Mouse (Mus musculus): ENCODE measurements at regions not wholly inside any gene's neighbourhood (a gene's known extent, or its start where the extent isn't known, plus 50 kb on each side); places are given as distances from the start of the nearest gene placed in this dataset.

GRCm38 (mm10) chr3:65478215-65478614, 50.0 kb upstream of the Tiparp start:
- H3K9me3 ChIP-seq (ENCODE audit: control insufficient read depth, low read length) = no peaks in the 10 kb centered on the region
- peaks cover 12% of the 10 kb centered on the region; the same call in 1 of the 2 replicates for H3K4me1 ChIP-seq (replicated peaks; ENCODE audit: control insufficient read depth, insufficient read depth, low read length)
- no peak overlapping the region for H3K9ac ChIP-seq (ENCODE audit: low read length)
- H3K4me3 ChIP-seq (ENCODE audit: low read depth, low read length) = no peak overlapping the region
- no peak for DNase-seq (ENCODE audit: low spot score)
- H3K36me3 ChIP-seq (ENCODE audit: control insufficient read depth, insufficient read depth, low read length) = no peaks in the 10 kb centered on the region
- no peak overlapping the region for H3K4me2 ChIP-seq (ENCODE audit: low read length)
- WGBS = 84% methylated on average over 6 of the region's 6 CpGs
- no peak overlapping the region for H3K27ac ChIP-seq (ENCODE audit: low read depth)
- H3K27me3 ChIP-seq (replicated peaks; ENCODE audit: control insufficient read depth, insufficient read depth, low read length) = no peaks in the 10 kb centered on the region
- ATAC-seq (replicated peaks; ENCODE audit: low FRiP score, low TSS enrichment, low read depth) = no peak

- peaks cover 2% of the 10 kb centered on the region; the same call in 1 of the 2 replicates for H3K4me1 ChIP-seq (replicated peaks; ENCODE audit: control insufficient read depth, insufficient read depth, low read length)
Measured at GRCm38 (mm10) chr3:65477111-65477510, 51.1 kb upstream of the Tiparp start.

GRCm38 (mm10) chr3:65476091-65476953, 51.9 kb upstream of the Tiparp start:
- H3K27ac ChIP-seq (ENCODE audit: low read depth) = no peak overlapping the region
- WGBS = 84% methylated on average over 19 of the region's 19 CpGs
- no peak for DNase-seq (ENCODE audit: low spot score)

More at GRCm38 (mm10) chr3:65477111-65477510, 51.1 kb upstream of the Tiparp start:
- ATAC-seq (replicated peaks; ENCODE audit: low FRiP score, low TSS enrichment, low read depth) (no peak), DNase-seq (ENCODE audit: low spot score) (no peak)
- H3K9me3 ChIP-seq (ENCODE audit: control insufficient read depth, low read length) = no peaks in the 10 kb centered on the region
- H3K9ac ChIP-seq (ENCODE audit: low read length) = no peak overlapping the region
- no peak overlapping the region for H3K27ac ChIP-seq (ENCODE audit: low read depth)
- H3K36me3 ChIP-seq (ENCODE audit: control insufficient read depth, insufficient read depth, low read length) = no peaks in the 10 kb centered on the region
- H3K27me3 ChIP-seq (replicated peaks; ENCODE audit: control insufficient read depth, insufficient read depth, low read length) = no peaks in the 10 kb centered on the region
- 68% methylated on average over 4 of the region's 4 CpGs for WGBS
- no peak overlapping the region for H3K4me3 ChIP-seq (ENCODE audit: low read depth, low read length)
- H3K4me2 ChIP-seq (ENCODE audit: low read length) = no peak overlapping the region

DNA sequence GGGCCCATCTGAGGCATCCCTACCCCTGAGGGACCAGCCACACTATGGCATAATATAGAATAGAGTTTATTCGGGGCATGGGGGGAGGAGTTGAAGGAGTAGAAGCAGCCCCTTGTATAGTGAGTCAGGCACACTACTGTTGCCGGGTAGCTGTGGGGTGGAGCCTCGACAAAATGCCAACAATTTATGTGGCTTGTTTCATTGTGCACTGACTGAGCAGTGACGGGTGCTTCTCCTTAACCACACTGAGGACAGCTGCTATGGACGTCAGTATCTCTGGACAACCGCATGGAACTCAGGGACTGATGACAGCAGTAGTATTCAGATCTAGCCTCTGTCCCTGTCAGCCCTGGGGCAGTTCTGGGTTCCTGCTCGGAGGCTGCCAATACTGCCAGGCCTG, 53.6 kb upstream of the Tiparp start:
- H3K9me3 ChIP-seq (ENCODE audit: control insufficient read depth, low read length) = no peaks in the 10 kb centered on the region
- 76% methylated on average over 7 of the region's 7 CpGs for WGBS
- H3K9ac ChIP-seq (ENCODE audit: low read length) = no peak overlapping the region
- H3K27me3 ChIP-seq (replicated peaks; ENCODE audit: control insufficient read depth, insufficient read depth, low read length) = no peaks in the 10 kb centered on the region
- H3K4me1 ChIP-seq (replicated peaks; ENCODE audit: control insufficient read depth, insufficient read depth, low read length) = no peaks in the 10 kb centered on the region
- no peak overlapping the region for H3K4me3 ChIP-seq (ENCODE audit: low read depth, low read length)
- no peak overlapping the region for H3K27ac ChIP-seq (ENCODE audit: low read depth)
- no peaks in the 10 kb centered on the region for H3K36me3 ChIP-seq (ENCODE audit: control insufficient read depth, insufficient read depth, low read length)
- DNase-seq (ENCODE audit: low spot score) (no peak), ATAC-seq (replicated peaks; ENCODE audit: low FRiP score, low TSS enrichment, low read depth) (no peak)
- H3K4me2 ChIP-seq (ENCODE audit: low read length) = no peak overlapping the region

More at GRCm38 (mm10) chr3:65476091-65476953, 51.9 kb upstream of the Tiparp start:
- no peaks in the 10 kb centered on the region for H3K9me3 ChIP-seq (ENCODE audit: control insufficient read depth, low read length)
- H3K4me1 ChIP-seq (replicated peaks; ENCODE audit: control insufficient read depth, insufficient read depth, low read length) = no peaks in the 10 kb centered on the region
- ATAC-seq (replicated peaks; ENCODE audit: low FRiP score, low TSS enrichment, low read depth) = no peak
- no peaks in the 10 kb centered on the region for H3K27me3 ChIP-seq (replicated peaks; ENCODE audit: control insufficient read depth, insufficient read depth, low read length)
- no peak overlapping the region for H3K4me3 ChIP-seq (ENCODE audit: low read depth, low read length)
- H3K4me2 ChIP-seq (ENCODE audit: low read length) = no peak overlapping the region
- no peak overlapping the region for H3K9ac ChIP-seq (ENCODE audit: low read length)
- H3K36me3 ChIP-seq (ENCODE audit: control insufficient read depth, insufficient read depth, low read length) = no peaks in the 10 kb centered on the region

GRCm38 (mm10) chr3:65471796-65472195, 56.4 kb upstream of the Tiparp start:
- no peak overlapping the region for H3K9ac ChIP-seq (ENCODE audit: low read length)
- no peak for ATAC-seq (replicated peaks; ENCODE audit: low FRiP score, low TSS enrichment, low read depth)
- no peak overlapping the region for H3K4me2 ChIP-seq (ENCODE audit: low read length)
- no peak for DNase-seq (ENCODE audit: low spot score)
- H3K36me3 ChIP-seq (ENCODE audit: control insufficient read depth, insufficient read depth, low read length) = no peaks in the 10 kb centered on the region
- no peaks in the 10 kb centered on the region for H3K9me3 ChIP-seq (ENCODE audit: control insufficient read depth, low read length)
- 90% methylated on average over 7 of the region's 7 CpGs for WGBS
- no peak overlapping the region for H3K27ac ChIP-seq (ENCODE audit: low read depth)
- no peaks in the 10 kb centered on the region for H3K27me3 ChIP-seq (replicated peaks; ENCODE audit: control insufficient read depth, insufficient read depth, low read length)
- H3K4me3 ChIP-seq (ENCODE audit: low read depth, low read length) = no peak overlapping the region
- no peaks in the 10 kb centered on the region for H3K4me1 ChIP-seq (replicated peaks; ENCODE audit: control insufficient read depth, insufficient read depth, low read length)

DNA sequence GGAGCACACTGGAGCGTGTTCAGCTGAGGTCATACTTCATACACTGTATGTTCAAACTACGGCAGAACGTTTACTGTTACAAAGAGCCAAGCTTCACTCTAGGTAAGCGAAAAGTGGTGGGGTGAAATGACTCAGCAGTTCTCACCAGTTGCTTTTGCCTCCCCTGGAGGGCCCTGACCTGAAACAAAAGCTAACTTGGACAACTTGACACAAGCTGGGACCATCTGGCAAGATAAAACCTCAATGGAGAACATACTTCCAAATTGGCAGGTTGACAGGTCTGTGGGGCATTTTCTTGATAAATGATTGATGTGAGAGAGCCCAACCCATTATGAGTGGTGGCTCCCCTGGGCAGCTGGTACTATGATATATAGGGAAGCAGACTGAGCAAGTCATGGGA, 59.0 kb upstream of the Tiparp start:
- no peaks in the 10 kb centered on the region for H3K9me3 ChIP-seq (ENCODE audit: control insufficient read depth, low read length)
- no peak for ATAC-seq (replicated peaks; ENCODE audit: low FRiP score, low TSS enrichment, low read depth)
- 66% methylated on average over 4 of the region's 4 CpGs for WGBS
- H3K27me3 ChIP-seq (replicated peaks; ENCODE audit: control insufficient read depth, insufficient read depth, low read length) = no peaks in the 10 kb centered on the region
- no peak overlapping the region; the same call in 1 of the 2 replicates for H3K27ac ChIP-seq (ENCODE audit: low read depth)
- DNase-seq (ENCODE audit: low spot score) = no peak
- no peaks in the 10 kb centered on the region for H3K4me1 ChIP-seq (replicated peaks; ENCODE audit: control insufficient read depth, insufficient read depth, low read length)
- no peak overlapping the region for H3K9ac ChIP-seq (ENCODE audit: low read length)
- H3K36me3 ChIP-seq (ENCODE audit: control insufficient read depth, insufficient read depth, low read length) = no peaks in the 10 kb centered on the region
- H3K4me3 ChIP-seq (ENCODE audit: low read depth, low read length) = no peak overlapping the region
- H3K4me2 ChIP-seq (ENCODE audit: low read length) = no peak overlapping the region

GRCm38 (mm10) chr3:65464769-65465168, 63.4 kb upstream of the Tiparp start:
- no peak for ATAC-seq (replicated peaks; ENCODE audit: low FRiP score, low TSS enrichment, low read depth)
- Histone ChIP-seq H3K27ac (ENCODE audit: low read depth) (no peak overlapping the region), H3K9ac (ENCODE audit: low read length) (no peak overlapping the region), H3K4me1 (replicated peaks; ENCODE audit: control insufficient read depth, insufficient read depth, low read length) (no peaks in the 10 kb centered on the region; the same call in 1 of the 2 replicates), H3K36me3 (ENCODE audit: control insufficient read depth, insufficient read depth, low read length) (no peaks in the 10 kb centered on the region), H3K4me2 (ENCODE audit: low read length) (no peak overlapping the region), H3K27me3 (replicated peaks; ENCODE audit: control insufficient read depth, insufficient read depth, low read length) (no peaks in the 10 kb centered on the region), H3K9me3 (ENCODE audit: control insufficient read depth, low read length) (no peaks in the 10 kb centered on the region), H3K4me3 (ENCODE audit: low read depth, low read length) (no peak overlapping the region)
- WGBS = 51% methylated on average over 5 of the region's 5 CpGs
- no peak for DNase-seq (ENCODE audit: low spot score)

DNA sequence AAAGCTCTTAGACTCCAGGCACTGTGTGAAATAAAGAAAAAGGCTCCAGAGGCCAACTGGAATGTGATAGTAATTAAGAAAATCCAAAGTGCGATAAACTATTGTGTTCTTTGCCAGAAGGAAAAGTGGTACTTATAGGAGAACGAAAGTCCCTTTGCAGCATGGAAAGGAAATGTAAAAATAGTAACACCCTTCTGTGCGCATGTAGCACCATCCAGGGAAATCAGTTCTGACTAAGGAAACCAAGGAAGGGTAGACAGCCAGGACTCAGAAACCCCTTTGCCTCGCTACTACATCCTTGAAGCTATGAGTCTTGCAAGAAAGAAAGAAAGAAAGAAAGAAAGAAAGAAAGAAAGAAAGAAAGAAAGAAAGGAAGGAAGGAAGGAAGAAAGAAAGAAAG, 67.3 kb upstream of the Tiparp start:
- Histone ChIP-seq H3K9ac (ENCODE audit: low read length) (no peak overlapping the region), H3K27ac (ENCODE audit: low read depth) (no peak overlapping the region), H3K27me3 (replicated peaks; ENCODE audit: control insufficient read depth, insufficient read depth, low read length) (no peaks in the 10 kb centered on the region), H3K9me3 (ENCODE audit: control insufficient read depth, low read length) (no peaks in the 10 kb centered on the region), H3K4me2 (ENCODE audit: low read length) (no peak overlapping the region), H3K4me3 (ENCODE audit: low read depth, low read length) (no peak overlapping the region), H3K4me1 (replicated peaks; ENCODE audit: control insufficient read depth, insufficient read depth, low read length) (peaks cover 2% of the 10 kb centered on the region; the same call in 1 of the 2 replicates), H3K36me3 (ENCODE audit: control insufficient read depth, insufficient read depth, low read length) (no peaks in the 10 kb centered on the region)
- 79% methylated on average over 4 of the region's 4 CpGs for WGBS
- DNase-seq (ENCODE audit: low spot score) = no peak
- ATAC-seq (replicated peaks; ENCODE audit: low FRiP score, low TSS enrichment, low read depth) = no peak

GRCm38 (mm10) chr3:65459702-65460101, 67.3 kb upstream of the Ssr3 start:
- Histone ChIP-seq H3K9ac (ENCODE audit: low read length) (no peak overlapping the region), H3K27me3 (replicated peaks; ENCODE audit: control insufficient read depth, insufficient read depth, low read length) (no peaks in the 10 kb centered on the region), H3K4me2 (ENCODE audit: low read length) (no peak overlapping the region), H3K9me3 (ENCODE audit: control insufficient read depth, low read length) (no peaks in the 10 kb centered on the region), H3K27ac (ENCODE audit: low read depth) (0 out of 2 replicates have a peak overlapping the region, but pooled peaks have one; percentile 43), H3K4me1 (replicated peaks; ENCODE audit: control insufficient read depth, insufficient read depth, low read length) (peaks cover 7% of the 10 kb centered on the region), H3K36me3 (ENCODE audit: control insufficient read depth, insufficient read depth, low read length) (no peaks in the 10 kb centered on the region), H3K4me3 (ENCODE audit: low read depth, low read length) (no peak overlapping the region)
- DNase-seq (ENCODE audit: low spot score) = no peak
- 0 out of 2 replicates have a peak, but pooled peaks have one; percentile 36 for ATAC-seq (replicated peaks; ENCODE audit: low FRiP score, low TSS enrichment, low read depth)
- 48% methylated on average over 5 of the region's 5 CpGs for WGBS
